Mouse (Mus musculus): Measurements from ENCODE around the gene Olfr69.
"Not testable (repeated sequence)": the region's sequence is repeated elsewhere in the genome, so short reads cannot be mapped to it uniquely, and the experiment has no call there.

Gene Olfr69

GRCm38 (mm10) chr7:103771494-103771893 lies at the start of gene Olfr69:
Gene Olfr69 (minus strand): TSS chr7:103771594.
- DNase-seq: no peak

- not testable (repeated sequence) for DNase-seq
Measured at GRCm38 (mm10) chr7:103815085-103815484, 43.7 kb upstream of the Olfr69 start.

GRCm38 (mm10) chr7:103813766-103814165 lies 42.4 kb upstream of the Olfr69 start, which contains the start of gene Hbb-bt:
Gene Hbb-bt (minus strand): TSS chr7:103813996.
- DNase-seq: no peak

- not testable (repeated sequence) for DNase-seq
Measured at GRCm38 (mm10) chr7:103813152-103813551, 41.8 kb upstream of the Olfr69 start.

- DNase-seq: no peak
Measured at GRCm38 (mm10) chr7:103812174-103812573, 40.8 kb upstream of the Olfr69 start.

GRCm38 (mm10) chr7:103811223-103811845 lies 39.9 kb upstream of the Olfr69 start:
- no peak for DNase-seq

- DNase-seq: no peak
Measured at GRCm38 (mm10) chr7:103810746-103811145, 39.4 kb upstream of the Olfr69 start.

GRCm38 (mm10) chr7:103810296-103810695 lies 38.9 kb upstream of the Olfr69 start:
- DNase-seq: no peak

- no peak for DNase-seq
Measured at GRCm38 (mm10) chr7:103809801-103810155, 38.4 kb upstream of the Olfr69 start.

- no peak for DNase-seq
Measured at GRCm38 (mm10) chr7:103808971-103809800, 37.8 kb upstream of the Olfr69 start.

GRCm38 (mm10) chr7:103808120-103808519 lies 36.7 kb upstream of the Olfr69 start:
- not testable (repeated sequence) for DNase-seq

- peak in 1 of 2 experiments; percentile 3 for DNase-seq
Measured at GRCm38 (mm10) chr7:103806856-103807255, 35.5 kb upstream of the Olfr69 start.

- DNase-seq: no peak
Measured at GRCm38 (mm10) chr7:103792669-103793388, 21.4 kb upstream of the Olfr69 start.

GRCm38 (mm10) chr7:103791721-103792120 lies 20.3 kb upstream of the Olfr69 start, which contains the start of gene Olfr67:
Gene Olfr67 (minus strand): TSS chr7:103791821.
- no peak for DNase-seq

- no peak for DNase-seq
Measured at GRCm38 (mm10) chr7:103779598-103779997, 8.2 kb upstream of the Olfr69 start, which contains the start of gene Olfr68. Gene Olfr68 (minus strand): TSS chr7:103779698.

GRCm38 (mm10) chr7:103777652-103778051 lies 6.3 kb upstream of the Olfr69 start:
- not testable (repeated sequence) for DNase-seq

- DNase-seq: not testable (repeated sequence)
Measured at GRCm38 (mm10) chr7:103767687-103768086, 3.7 kb downstream of the Olfr69 start.

- DNase-seq: not testable (repeated sequence)
Measured at GRCm38 (mm10) chr7:103762212-103762611, 9.2 kb downstream of the Olfr69 start.

- DNase-seq: no peak
Measured at GRCm38 (mm10) chr7:103757233-103757632, 14.2 kb downstream of the Olfr69 start, which contains the start of gene Olfr630. Gene Olfr630 (minus strand): TSS chr7:103757333.

GRCm38 (mm10) chr7:103744843-103745242 lies 26.6 kb downstream of the Olfr69 start, which contains the start of gene Olfr629:
Gene Olfr629 (minus strand): TSS chr7:103744943.
- no peak for DNase-seq

GRCm38 (mm10) chr7:103730074-103730473 lies 41.3 kb downstream of the Olfr69 start, which contains the start of gene Olfr628:
Gene Olfr628 (plus strand): TSS chr7:103730374.
- no peak for DNase-seq

- DNase-seq: not testable (repeated sequence)
Measured at GRCm38 (mm10) chr7:103716398-103716797, 55.0 kb downstream of the Olfr69 start.
